Mouse (Mus musculus): ENCODE results near the gene Ntn1. TPM values are rescaled to one million over a fixed set of nuclear protein-coding genes. Genes with fewer than 3 reads are reported as not detected.
A peak's percentile ranks its signal among the peaks of the same experiment; 100 is the strongest.

The Ntn1 gene
- 17.3 and 31.0 TPM in 2 replicates for polyA plus RNA-seq (2015; fragmentation: Nextera tagmentation; extraction: Ambion mirVana)

GRCm38 (mm10) chr11:68400727-68401219 lies at the start of gene Ntn1:
TSS of gene Ntn1 (minus strand) at chr11:68400823.
- Histone ChIP-seq H3K27ac (peak within 1 kb of the TSS; percentile 70), H3K4me2 (replicated peaks) (peak within 1 kb of the TSS; percentile 94), H3K27me3 (peaks cover 86% of the 10 kb centered on the region), H3K9me3 (no peaks in the 10 kb centered on the region), H3K9ac (replicated peaks) (peak within 1 kb of the TSS; percentile 71), H3K4me3 (replicated peaks) (peak within 1 kb of the TSS; percentile 48), H3K4me1 (replicated peaks) (peaks cover 26% of the 10 kb centered on the region), H3K36me3 (no peaks in the 10 kb centered on the region)
- ATAC-seq = no peak
- 4% methylated on average over 11 of the region's 11 CpGs for WGBS

GRCm38 (mm10) chr11:68448356-68448755 lies 47.7 kb upstream of the Ntn1 start:
- no peak overlapping the region for H3K4me2 ChIP-seq (replicated peaks)

GRCm38 (mm10) chr11:68447242-68447641 lies 46.6 kb upstream of the Ntn1 start:
- Histone ChIP-seq H3K4me1 (replicated peaks) (peaks cover 13% of the 10 kb centered on the region), H3K9me3 (no peaks in the 10 kb centered on the region), H3K36me3 (no peaks in the 10 kb centered on the region), H3K9ac (replicated peaks) (no peak overlapping the region), H3K4me2 (replicated peaks) (no peak overlapping the region), H3K27me3 (no peaks in the 10 kb centered on the region), H3K27ac (no peak overlapping the region), H3K4me3 (replicated peaks) (no peak overlapping the region)
- no peak for ATAC-seq
- WGBS = 91% methylated on average over 2 of the region's 2 CpGs

More at GRCm38 (mm10) chr11:68448356-68448755, 47.7 kb upstream of the Ntn1 start:
- WGBS = 86% methylated on average over 7 of the region's 7 CpGs
- Histone ChIP-seq H3K36me3 (no peaks in the 10 kb centered on the region), H3K9me3 (no peaks in the 10 kb centered on the region), H3K27me3 (no peaks in the 10 kb centered on the region), H3K27ac (no peak overlapping the region), H3K9ac (replicated peaks) (no peak overlapping the region), H3K4me3 (replicated peaks) (no peak overlapping the region), H3K4me1 (replicated peaks) (peaks cover 13% of the 10 kb centered on the region)
- ATAC-seq = no peak

- ATAC-seq = no peak
Observed at GRCm38 (mm10) chr11:68446547-68446946, 45.9 kb upstream of the Ntn1 start.

GRCm38 (mm10) chr11:68445901-68446300 lies 45.3 kb upstream of the Ntn1 start:
- H3K4me2 ChIP-seq (replicated peaks) = no peak overlapping the region
- no peaks in the 10 kb centered on the region for H3K36me3 ChIP-seq
- no peak overlapping the region for H3K4me3 ChIP-seq (replicated peaks)
- WGBS = 88% methylated on average over 4 of the region's 4 CpGs
- no peak for ATAC-seq
- H3K4me1 ChIP-seq (replicated peaks) = peaks cover 7% of the 10 kb centered on the region
- no peak overlapping the region for H3K27ac ChIP-seq
- H3K27me3 ChIP-seq = no peaks in the 10 kb centered on the region
- H3K9me3 ChIP-seq = no peaks in the 10 kb centered on the region
- no peak overlapping the region for H3K9ac ChIP-seq (replicated peaks)

More at GRCm38 (mm10) chr11:68446547-68446946, 45.9 kb upstream of the Ntn1 start:
- no peaks in the 10 kb centered on the region for H3K36me3 ChIP-seq
- no peak overlapping the region for H3K4me2 ChIP-seq (replicated peaks)
- no peaks in the 10 kb centered on the region for H3K27me3 ChIP-seq
- H3K4me3 ChIP-seq (replicated peaks) = no peak overlapping the region
- no peak overlapping the region for H3K27ac ChIP-seq
- no peak overlapping the region for H3K9ac ChIP-seq (replicated peaks)
- H3K4me1 ChIP-seq (replicated peaks) = peaks cover 13% of the 10 kb centered on the region
- no peaks in the 10 kb centered on the region for H3K9me3 ChIP-seq
- 92% methylated on average over 4 of the region's 4 CpGs for WGBS

- no peak overlapping the region for H3K4me2 ChIP-seq (replicated peaks)
Observed at GRCm38 (mm10) chr11:68442983-68443638, 42.5 kb upstream of the Ntn1 start.

GRCm38 (mm10) chr11:68442346-68442745 lies 41.7 kb upstream of the Ntn1 start:
- H3K9ac ChIP-seq (replicated peaks) = no peak overlapping the region
- no peak for ATAC-seq
- H3K4me2 ChIP-seq (replicated peaks) = no peak overlapping the region
- no peak overlapping the region for H3K4me3 ChIP-seq (replicated peaks)
- no peaks in the 10 kb centered on the region for H3K36me3 ChIP-seq
- H3K27me3 ChIP-seq = no peaks in the 10 kb centered on the region
- H3K27ac ChIP-seq = no peak overlapping the region
- WGBS = 92% methylated on average over 8 of the region's 8 CpGs
- H3K4me1 ChIP-seq (replicated peaks) = no peaks in the 10 kb centered on the region
- H3K9me3 ChIP-seq = no peaks in the 10 kb centered on the region

More at GRCm38 (mm10) chr11:68442983-68443638, 42.5 kb upstream of the Ntn1 start:
- H3K27ac ChIP-seq = no peak overlapping the region
- no peaks in the 10 kb centered on the region for H3K4me1 ChIP-seq (replicated peaks)
- H3K9me3 ChIP-seq = no peaks in the 10 kb centered on the region
- no peaks in the 10 kb centered on the region for H3K27me3 ChIP-seq
- no peak overlapping the region for H3K4me3 ChIP-seq (replicated peaks)
- no peak for ATAC-seq
- WGBS = 84% methylated on average over 12 of the region's 12 CpGs
- H3K9ac ChIP-seq (replicated peaks) = no peak overlapping the region
- H3K36me3 ChIP-seq = no peaks in the 10 kb centered on the region

GRCm38 (mm10) chr11:68440965-68441364 lies 40.3 kb upstream of the Ntn1 start:
- 78% methylated on average over 5 of the region's 5 CpGs for WGBS
- Histone ChIP-seq H3K27me3 (no peaks in the 10 kb centered on the region), H3K4me2 (replicated peaks) (no peak overlapping the region), H3K9me3 (no peaks in the 10 kb centered on the region), H3K36me3 (no peaks in the 10 kb centered on the region), H3K4me1 (replicated peaks) (no peaks in the 10 kb centered on the region), H3K4me3 (replicated peaks) (no peak overlapping the region), H3K9ac (replicated peaks) (no peak overlapping the region), H3K27ac (no peak overlapping the region)
- ATAC-seq = no peak

- 86% methylated on average over 9 of the region's 9 CpGs for whole genome bisulfite sequencing
- H3K4me2 ChIP-seq (replicated peaks) = no peak overlapping the region
- H3K9ac ChIP-seq (replicated peaks) = no peak overlapping the region
- no peaks in the 10 kb centered on the region for H3K9me3 ChIP-seq
- H3K27me3 ChIP-seq = no peaks in the 10 kb centered on the region
- H3K27ac ChIP-seq = no peak overlapping the region
- H3K4me1 ChIP-seq (replicated peaks) = no peaks in the 10 kb centered on the region
- no peak overlapping the region for H3K4me3 ChIP-seq (replicated peaks)
- ATAC-seq = no peak
- no peaks in the 10 kb centered on the region for H3K36me3 ChIP-seq
Observed at GRCm38 (mm10) chr11:68440100-68440499, 39.5 kb upstream of the Ntn1 start.

GRCm38 (mm10) chr11:68436376-68436775 lies 35.8 kb upstream of the Ntn1 start:
- Histone ChIP-seq H3K36me3 (no peaks in the 10 kb centered on the region), H3K27me3 (peaks cover 17% of the 10 kb centered on the region), H3K9me3 (no peaks in the 10 kb centered on the region), H3K4me3 (replicated peaks) (no peak overlapping the region), H3K4me2 (replicated peaks) (no peak overlapping the region), H3K27ac (no peak overlapping the region), H3K9ac (replicated peaks) (no peak overlapping the region), H3K4me1 (replicated peaks) (peaks cover 12% of the 10 kb centered on the region)
- 88% methylated on average over 5 of the region's 5 CpGs for WGBS
- ATAC-seq = no peak

GRCm38 (mm10) chr11:68435601-68436000 lies 35.0 kb upstream of the Ntn1 start:
- Histone ChIP-seq H3K4me1 (replicated peaks) (peaks cover 12% of the 10 kb centered on the region), H3K4me3 (replicated peaks) (no peak overlapping the region), H3K36me3 (no peaks in the 10 kb centered on the region), H3K9me3 (no peaks in the 10 kb centered on the region), H3K27ac (no peak overlapping the region), H3K4me2 (replicated peaks) (no peak overlapping the region), H3K27me3 (peaks cover 24% of the 10 kb centered on the region), H3K9ac (replicated peaks) (no peak overlapping the region)
- 96% methylated on average over 4 of the region's 4 CpGs for WGBS
- no peak for ATAC-seq

GRCm38 (mm10) chr11:68434697-68435096 lies 34.1 kb upstream of the Ntn1 start:
- Histone ChIP-seq H3K9me3 (no peaks in the 10 kb centered on the region), H3K36me3 (no peaks in the 10 kb centered on the region), H3K4me2 (replicated peaks) (no peak overlapping the region), H3K27me3 (peaks cover 28% of the 10 kb centered on the region), H3K4me3 (replicated peaks) (no peak overlapping the region), H3K4me1 (replicated peaks) (peaks cover 12% of the 10 kb centered on the region), H3K27ac (no peak overlapping the region), H3K9ac (replicated peaks) (no peak overlapping the region)
- no peak for ATAC-seq
- 89% methylated on average over 2 of the region's 2 CpGs for WGBS

GRCm38 (mm10) chr11:68433534-68433933 lies 32.9 kb upstream of the Ntn1 start:
- 88% methylated on average over 5 of the region's 5 CpGs for WGBS
- H3K4me3 ChIP-seq (replicated peaks) = no peak overlapping the region
- ATAC-seq = no peak
- H3K9ac ChIP-seq (replicated peaks) = no peak overlapping the region
- no peaks in the 10 kb centered on the region for H3K36me3 ChIP-seq
- H3K27me3 ChIP-seq = peaks cover 28% of the 10 kb centered on the region
- no peaks in the 10 kb centered on the region for H3K9me3 ChIP-seq
- no peak overlapping the region for H3K4me2 ChIP-seq (replicated peaks)
- peaks cover 12% of the 10 kb centered on the region for H3K4me1 ChIP-seq (replicated peaks)
- H3K27ac ChIP-seq = no peak overlapping the region

Data from midbrain, embryonic 13.5 days (tissue).